Comparison of ENCODE assay signal across 10 mouse cellular contexts in genomic region chr9:40798247-40798960, GRCm38 (mm10). TPM values are rescaled to one million over a fixed set of nuclear protein-coding genes. Genes with fewer than 3 reads are reported as not detected.
DNase-seq lines count a peak whose midpoint lies in the region; ATAC-seq lines count a peak whose summit lies in the region.
"Had no signal": no experiment of that assay in that cellular context is flagged by ENCODE, and none has a peak within 500 bp of the region (broad histone marks: within the 10 kb centered on the region; RNA-seq: fewer than 3 reads in every experiment).

No protein-coding gene starts in this region.

- peak overlapping the region; percentile 98; the same call in 1 of the 2 replicates for H3K27ac ChIP-seq in forebrain, embryonic 13.5 days
- no peak overlapping the region for H3K27ac ChIP-seq in forebrain, embryonic 15.5 days (replicated peaks)
- peak overlapping the region; percentile 99; the same call in 1 of the 2 replicates for H3K27ac ChIP-seq in hindbrain, embryonic 13.5 days
- H3K27ac ChIP-seq in midbrain, embryonic 15.5 days = peak overlapping the region; percentile 99; the same call in 1 of the 2 replicates

- ATAC-seq in forebrain, embryonic 13.5 days = no peak
- ATAC-seq in forebrain, embryonic 15.5 days (replicated peaks) = no peak
- no peak for ATAC-seq in megakaryocyte, adult 5-6 weeks (ENCODE audit: poor library complexity, severe bottlenecking)
- ATAC-seq in hindbrain, embryonic 13.5 days (ENCODE audit: low FRiP score) = no peak
- no peak for ATAC-seq in midbrain, embryonic 15.5 days (replicated peaks)

- H3K4me2 ChIP-seq in forebrain, embryonic 13.5 days = no peak overlapping the region
- no peak overlapping the region for H3K4me2 ChIP-seq in forebrain, embryonic 15.5 days (replicated peaks)
- H3K4me2 ChIP-seq in hindbrain, embryonic 13.5 days = no peak overlapping the region
- no peak overlapping the region for H3K4me2 ChIP-seq in midbrain, embryonic 15.5 days

- no peaks in the 10 kb centered on the region for H3K27me3 ChIP-seq in forebrain, embryonic 13.5 days
- no peaks in the 10 kb centered on the region for H3K27me3 ChIP-seq in forebrain, embryonic 15.5 days
- no peaks in the 10 kb centered on the region for H3K27me3 ChIP-seq in megakaryocyte, embryonic 14.5 days (replicated peaks)
- no peaks in the 10 kb centered on the region for H3K27me3 ChIP-seq in hindbrain, embryonic 13.5 days
- H3K27me3 ChIP-seq in midbrain, embryonic 15.5 days (replicated peaks) = no peaks in the 10 kb centered on the region

- peaks cover 13% of the 10 kb centered on the region for H3K4me1 ChIP-seq in forebrain, embryonic 13.5 days
- peaks cover 13% of the 10 kb centered on the region for H3K4me1 ChIP-seq in forebrain, embryonic 15.5 days
- H3K4me1 ChIP-seq in megakaryocyte, embryonic 14.5 days = peaks cover 41% of the 10 kb centered on the region
- peaks cover 16% of the 10 kb centered on the region for H3K4me1 ChIP-seq in hindbrain, embryonic 13.5 days (replicated peaks)
- H3K4me1 ChIP-seq in midbrain, embryonic 15.5 days = peaks cover 9% of the 10 kb centered on the region

- WGBS in forebrain, embryonic 13.5 days = 76% methylated on average over 9 of the region's 9 CpGs
- 84% methylated on average over 9 of the region's 9 CpGs for WGBS in forebrain, embryonic 15.5 days
- 79% methylated on average over 9 of the region's 9 CpGs for WGBS in hindbrain, embryonic 13.5 days
- WGBS in midbrain, embryonic 15.5 days = 75% methylated on average over 9 of the region's 9 CpGs

- H3K4me3 ChIP-seq in forebrain, embryonic 13.5 days = no peak overlapping the region
- H3K4me3 ChIP-seq in forebrain, embryonic 15.5 days = no peak overlapping the region
- H3K4me3 ChIP-seq in megakaryocyte, embryonic 14.5 days (replicated peaks) = peak overlapping the region; percentile 48
- H3K4me3 ChIP-seq in hindbrain, embryonic 13.5 days = no peak overlapping the region
- H3K4me3 ChIP-seq in midbrain, embryonic 15.5 days = no peak overlapping the region

- no peak overlapping the region for H3K9ac ChIP-seq in forebrain, embryonic 13.5 days
- H3K9ac ChIP-seq in forebrain, embryonic 15.5 days (replicated peaks) = no peak overlapping the region
- H3K9ac ChIP-seq in hindbrain, embryonic 13.5 days = no peak overlapping the region
- H3K9ac ChIP-seq in midbrain, embryonic 15.5 days = no peak overlapping the region

- peaks cover 7% of the 10 kb centered on the region for H3K36me3 ChIP-seq in forebrain, embryonic 13.5 days (ENCODE audit: poor library complexity, severe bottlenecking)
- H3K36me3 ChIP-seq in forebrain, embryonic 15.5 days = peaks cover under 1% of the 10 kb centered on the region; the same call in 1 of the 2 replicates
- H3K36me3 ChIP-seq in megakaryocyte, embryonic 14.5 days (replicated peaks; ENCODE audit: low read length) = peaks cover 8% of the 10 kb centered on the region
- H3K36me3 ChIP-seq in hindbrain, embryonic 13.5 days = peaks cover 5% of the 10 kb centered on the region
- H3K36me3 ChIP-seq in midbrain, embryonic 15.5 days (replicated peaks) = no peaks in the 10 kb centered on the region

- H3K9me3 ChIP-seq in forebrain, embryonic 13.5 days (replicated peaks) = no peaks in the 10 kb centered on the region
- no peaks in the 10 kb centered on the region for H3K9me3 ChIP-seq in forebrain, embryonic 15.5 days
- no peaks in the 10 kb centered on the region for H3K9me3 ChIP-seq in megakaryocyte, embryonic 14.5 days
- H3K9me3 ChIP-seq in hindbrain, embryonic 13.5 days = no peaks in the 10 kb centered on the region
- no peaks in the 10 kb centered on the region for H3K9me3 ChIP-seq in midbrain, embryonic 15.5 days

- DNase-seq in adrenal gland, postnatal 14 days = no peak
- DNase-seq in embryo, embryonic 9.5 days (ENCODE audit: extremely low spot score) = no peak
- DNase-seq: kidney, adult 11 months; lung, adult 2 months had no signal

RNA-seq across cellular contexts. Expression of gene Hspa8, which starts 2.4 kb away (rescaled TPM):
- polyA plus RNA-seq in forebrain, embryonic 13.5 days (2015; fragmentation: Nextera tagmentation; extraction: Ambion mirVana) = 3,030 and 3,122 TPM in 2 replicates
- 3,198 TPM in 2 replicates for polyA plus RNA-seq in forebrain, embryonic 15.5 days (2015; fragmentation: Nextera tagmentation; extraction: Ambion mirVana)
- polyA plus RNA-seq in megakaryocyte, embryonic 14.5 days (2012; ENCODE audit: insufficient read depth, low replicate concordance) = 811 and 986 TPM in 2 replicates
- total RNA-seq in megakaryocyte, adult 5-6 weeks (2015) = 2,454 and 2,467 TPM in 2 replicates
- total RNA-seq in megakaryocyte, adult 5-6 weeks (2017) = 3,359 and 3,514 TPM in 2 replicates
- polyA plus RNA-seq in hindbrain, embryonic 13.5 days (2015; fragmentation: Nextera tagmentation; extraction: Ambion mirVana) = 2,762 and 2,865 TPM in 2 replicates
- polyA plus RNA-seq in midbrain, embryonic 15.5 days (2015; fragmentation: Nextera tagmentation; extraction: Ambion mirVana) = 3,196 and 3,218 TPM in 2 replicates
- total RNA-seq in adrenal gland, postnatal 14 days (2021) = 1,718 and 2,240 TPM in 2 replicates
